Mouse (Mus musculus): ENCODE measurements at regions not wholly inside any gene's neighbourhood (a gene's known extent, or its start where the extent isn't known, plus 50 kb on each side); places are given as distances from the start of the nearest gene placed in this dataset.

GRCm38 (mm10) chr19:27566929-27567328 is 137.3 kb upstream of the Pum3 start:
- intact Hi-C loops (cut with DNase I): no loop called here
- DNase-seq (ENCODE audit: low spot score in 2 of 2): no peak

GRCm38 (mm10) chr19:27566060-27566459 is 136.4 kb upstream of the Pum3 start:
- intact Hi-C loops (cut with DNase I): no loop called here
- no peak for DNase-seq (ENCODE audit: low spot score in 2 of 2)

GRCm38 (mm10) chr19:27564086-27564485 is 134.5 kb upstream of the Pum3 start:
- intact Hi-C loops (cut with DNase I): no loop called here
- DNase-seq (ENCODE audit: low spot score in 2 of 2): no peak

GRCm38 (mm10) chr19:27563592-27563991 is 134.0 kb upstream of the Pum3 start:
- DNase-seq (ENCODE audit: low spot score in 2 of 2): no peak
- intact Hi-C loops (cut with DNase I): no loop called here

DNA sequence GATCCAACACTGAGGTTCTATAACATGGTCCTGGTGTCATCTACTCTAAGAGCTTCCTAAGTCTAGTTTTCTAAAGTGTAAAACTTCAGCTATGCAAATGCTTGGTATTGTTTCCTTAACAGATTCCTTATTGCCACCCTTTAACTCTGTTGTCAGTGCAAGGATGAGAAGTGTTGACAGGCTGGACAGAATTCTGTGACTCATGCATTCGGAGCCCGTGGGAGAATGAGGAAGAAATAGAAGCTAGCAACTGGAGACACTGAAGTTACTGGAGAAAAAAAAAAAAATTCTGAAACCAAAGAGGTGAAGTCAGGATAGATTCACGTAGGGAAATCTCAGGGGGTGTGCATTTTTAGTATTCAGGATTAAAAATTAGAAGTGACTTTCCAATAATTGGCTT is 128.6 kb upstream of the Pum3 start:
- intact Hi-C loops (cut with DNase I): loop anchor here (5.0 kb wide), 1 partner anchor 46 kb away; no protein-coding TSS in a partner anchor

GRCm38 (mm10) chr19:27556697-27557096 is 127.1 kb upstream of the Pum3 start:
- intact Hi-C loops (cut with DNase I): loop anchor here (5.0 kb wide), 1 partner anchor 44 kb away; no protein-coding TSS in a partner anchor
- no peak for DNase-seq (ENCODE audit: low spot score in 2 of 2)

More for the DNA sequence above, 128.6 kb upstream of the Pum3 start:
- DNase-seq (ENCODE audit: low spot score in 2 of 2): peak; percentile 58 to 61

DNA sequence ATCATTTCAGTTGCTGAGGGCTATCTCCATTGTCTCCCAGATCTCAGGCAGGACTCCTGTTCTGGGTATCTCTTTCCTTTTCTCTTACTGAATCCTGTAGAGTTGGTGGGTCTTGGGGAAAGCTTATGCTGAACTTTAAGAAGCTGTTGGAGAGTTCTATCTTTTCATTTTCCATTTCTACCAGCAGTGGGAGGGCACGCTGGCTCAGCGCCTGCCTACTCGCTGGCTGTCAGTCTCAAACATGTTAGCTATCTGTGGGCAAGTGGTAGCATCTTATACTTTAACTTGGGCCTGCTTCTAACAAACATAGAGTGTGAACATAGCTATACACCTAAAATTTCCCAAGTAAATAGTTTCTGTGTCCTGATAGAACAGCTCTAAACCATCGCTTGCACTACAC is 125.2 kb upstream of the Pum3 start:
- peak in 1 of 2 experiments; percentile 64 for DNase-seq (ENCODE audit: low spot score in 2 of 2)
- intact Hi-C loops (cut with DNase I): loop anchor here (5.0 kb wide), 1 partner anchor 43 kb away; no protein-coding TSS in a partner anchor

- no peak for DNase-seq (ENCODE audit: low spot score in 2 of 2)
- intact Hi-C loops (cut with DNase I): no loop called here
These were observed 123.6 kb upstream of the Pum3 start for GRCm38 (mm10) chr19:27553266-27553665.

- DNase-seq (ENCODE audit: low spot score in 2 of 2): no peak
- intact Hi-C loops (cut with DNase I): no loop called here
These were observed 108.1 kb upstream of the Pum3 start for GRCm38 (mm10) chr19:27537746-27538145.

DNA sequence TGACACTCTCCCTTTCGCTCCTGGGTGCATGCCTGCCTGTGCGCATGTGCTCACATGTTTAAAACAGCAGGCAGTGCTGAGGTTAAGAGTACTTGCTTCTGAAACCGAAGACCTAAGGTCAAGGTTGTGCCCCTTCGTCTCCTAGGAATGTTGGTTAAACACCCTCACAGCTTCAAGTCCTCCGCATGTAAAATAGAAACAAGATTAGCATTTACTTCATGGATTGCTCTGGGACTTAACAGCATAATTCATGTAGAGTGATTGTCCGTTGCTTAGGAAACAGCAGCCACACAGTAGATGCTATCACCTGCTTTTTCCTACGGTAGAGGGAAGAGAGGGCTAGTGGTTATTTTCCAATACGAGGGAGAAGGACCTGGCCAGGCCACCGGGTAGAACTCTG is 107.4 kb upstream of the Pum3 start:
- no peak for DNase-seq (ENCODE audit: low spot score in 2 of 2)
- intact Hi-C loops (cut with DNase I): no loop called here

GRCm38 (mm10) chr19:27527940-27528558 is 98.4 kb upstream of the Pum3 start:
- intact Hi-C loops (cut with DNase I): no loop called here
- DNase-seq (ENCODE audit: low spot score in 2 of 2): no peak

DNA sequence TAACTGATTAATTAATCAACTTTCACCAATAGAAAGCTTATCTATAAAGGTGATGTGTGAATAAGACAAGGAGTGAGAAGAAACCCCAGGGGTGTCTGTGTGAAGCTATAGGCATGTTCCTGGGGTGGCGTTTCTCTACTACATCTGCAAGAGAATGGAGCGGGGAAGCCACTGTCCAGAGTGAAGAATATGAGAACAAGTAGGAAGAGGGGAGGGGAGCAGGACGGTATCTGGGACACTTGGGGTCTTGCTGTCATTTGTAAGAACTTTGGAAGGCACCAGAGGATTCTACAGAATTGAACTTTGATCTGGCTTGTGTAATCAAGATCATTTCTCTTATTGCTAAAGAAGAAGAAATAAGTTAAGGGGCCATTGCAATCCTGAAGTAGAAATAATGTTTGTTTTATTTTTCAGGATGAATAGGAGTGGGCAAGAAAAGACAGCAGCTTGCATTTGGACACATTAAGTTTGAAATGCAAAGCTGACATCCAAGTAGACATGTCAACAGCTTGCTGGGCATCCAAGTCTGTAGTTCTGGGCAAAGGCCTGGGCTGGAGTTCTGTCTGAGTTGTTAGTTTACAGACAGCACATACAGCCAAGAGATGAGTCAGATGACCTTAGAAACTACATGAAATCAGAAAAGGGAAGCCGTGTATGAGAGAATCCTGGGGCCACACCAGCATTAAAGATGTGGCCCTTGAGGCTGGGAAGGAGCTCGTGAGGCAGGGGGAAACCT is 89.9 kb upstream of the Pum3 start:
- DNase-seq (ENCODE audit: low spot score in 2 of 2): no peak
- intact Hi-C loops (cut with DNase I): no loop called here

DNA sequence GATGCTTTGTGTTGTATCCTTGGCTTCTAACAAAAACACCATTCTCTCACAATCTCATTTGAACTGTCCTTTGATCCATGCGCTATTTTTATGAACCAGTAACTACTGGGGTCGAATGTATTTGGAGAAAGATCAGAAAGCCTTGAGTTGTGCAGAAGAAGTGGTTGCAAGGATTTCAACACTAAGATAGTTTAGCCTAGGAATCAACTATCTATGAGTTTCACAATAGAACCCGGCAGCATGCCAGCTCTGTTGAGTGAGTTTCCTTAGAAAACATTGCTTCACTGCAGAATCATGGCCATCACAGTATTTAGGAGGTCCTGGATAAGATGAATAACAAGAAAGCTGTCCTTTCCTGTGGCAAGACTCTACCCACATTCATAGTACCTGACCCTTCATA is 84.6 kb upstream of the Pum3 start:
- no peak for DNase-seq (ENCODE audit: low spot score in 2 of 2)
- intact Hi-C loops (cut with DNase I): loop anchor here (5.0 kb wide), 1 partner anchor 43 kb away; no protein-coding TSS in a partner anchor

GRCm38 (mm10) chr19:27513535-27513934 is 83.9 kb upstream of the Pum3 start:
- intact Hi-C loops (cut with DNase I): loop anchor here (5.0 kb wide), 1 partner anchor 44 kb away; no protein-coding TSS in a partner anchor
- no peak for DNase-seq (ENCODE audit: low spot score in 2 of 2)

- no peak for DNase-seq (ENCODE audit: low spot score in 2 of 2)
These were observed 81.7 kb upstream of the Pum3 start for GRCm38 (mm10) chr19:27511340-27511739.

DNA sequence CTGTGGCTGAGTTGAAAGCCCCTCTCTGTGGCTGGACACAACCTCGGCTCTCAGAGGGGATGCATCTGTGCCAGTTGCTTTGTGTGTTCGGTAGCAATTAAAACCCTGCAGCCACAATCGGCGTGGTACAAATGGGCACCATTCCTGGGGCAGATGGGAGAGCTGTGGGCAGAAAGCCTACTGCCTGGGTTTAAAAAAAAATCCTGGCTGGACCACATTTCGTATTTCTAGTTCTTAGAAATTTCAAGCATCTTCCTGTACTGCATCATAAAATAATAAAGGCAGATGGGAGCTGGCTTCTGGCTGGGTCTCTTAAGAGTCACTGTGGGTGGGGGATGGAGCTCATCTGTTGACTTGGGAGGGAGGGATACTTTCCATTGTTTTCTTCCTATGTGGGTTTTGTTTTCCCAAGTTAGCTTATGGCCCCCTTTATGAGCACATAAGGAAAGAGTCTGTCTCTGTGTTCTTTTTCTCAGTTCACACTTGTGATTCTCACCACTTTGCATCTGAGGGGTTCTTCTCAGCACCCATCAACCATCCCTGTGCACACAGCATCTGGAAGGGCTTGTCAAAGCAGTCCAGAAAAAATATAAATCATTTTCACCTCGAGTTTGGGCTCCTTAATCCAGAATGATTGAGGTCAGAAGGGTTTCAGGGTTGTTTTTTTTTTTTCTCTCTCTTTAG is 80.5 kb upstream of the Pum3 start:
- intact Hi-C loops (cut with DNase I): loop anchor here (5.0 kb wide), 1 partner anchor 47 kb away; no protein-coding TSS in a partner anchor
- peak; percentile 62 to 66 for DNase-seq (ENCODE audit: low spot score in 2 of 2)

More at GRCm38 (mm10) chr19:27511340-27511739, 81.7 kb upstream of the Pum3 start:
- intact Hi-C loops (cut with DNase I): loop anchor here (5.0 kb wide), 1 partner anchor 46 kb away; no protein-coding TSS in a partner anchor

GRCm38 (mm10) chr19:27498278-27498677 is 68.7 kb upstream of the Pum3 start:
- intact Hi-C loops (cut with DNase I): no loop called here
- no peak for DNase-seq (ENCODE audit: low spot score in 2 of 2)

- intact Hi-C loops (cut with DNase I): no loop called here
- peak; percentile 33 to 70 for DNase-seq (ENCODE audit: low spot score in 2 of 2)
These were observed 62.8 kb upstream of the Pum3 start for GRCm38 (mm10) chr19:27492468-27492867.

DNA sequence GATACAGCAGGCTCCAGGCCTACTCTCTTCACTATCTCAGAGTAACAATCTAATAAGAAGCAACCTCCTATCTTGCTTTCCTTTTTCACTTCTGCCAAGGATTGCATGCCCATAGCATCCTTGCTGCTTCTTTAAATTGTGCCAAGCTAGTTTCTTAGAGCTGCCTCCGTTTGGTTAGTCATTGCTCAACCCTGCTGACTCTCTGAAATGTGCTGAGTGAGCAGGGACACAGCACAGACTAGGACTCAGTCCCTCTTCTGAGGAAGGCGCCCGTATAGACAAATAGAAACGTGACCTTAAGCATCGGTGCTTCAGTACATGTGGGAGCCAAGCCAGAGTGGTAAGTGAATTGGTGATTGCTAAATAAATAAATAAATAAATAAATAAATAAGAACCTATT is 62.2 kb upstream of the Pum3 start:
- intact Hi-C loops (cut with DNase I): no loop called here
- DNase-seq (ENCODE audit: low spot score in 2 of 2): no peak

DNA sequence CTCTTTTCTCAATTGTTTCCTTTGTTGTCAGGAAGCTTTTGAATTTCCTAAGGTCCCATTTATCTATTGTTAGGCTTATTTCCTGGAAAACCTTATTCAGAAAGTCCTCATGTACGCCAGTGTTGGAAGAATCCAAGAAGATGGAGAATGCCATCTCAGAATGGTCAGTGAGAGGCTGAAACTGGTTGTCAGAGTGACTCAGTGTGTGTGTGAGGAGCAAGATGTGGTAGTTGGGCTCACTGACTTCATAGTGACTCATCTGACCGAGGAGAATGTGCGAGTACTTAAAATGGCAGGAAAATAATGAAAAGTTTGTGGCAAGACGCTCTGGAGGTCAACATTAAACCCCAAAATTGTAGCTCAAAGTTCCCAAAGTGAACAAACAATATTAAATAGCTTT is 59.4 kb upstream of the Pum3 start:
- no peak for DNase-seq (ENCODE audit: low spot score in 2 of 2)
- intact Hi-C loops (cut with DNase I): no loop called here
